ENCODE assay signal across 24 mouse cellular contexts in the genomic region with DNA sequence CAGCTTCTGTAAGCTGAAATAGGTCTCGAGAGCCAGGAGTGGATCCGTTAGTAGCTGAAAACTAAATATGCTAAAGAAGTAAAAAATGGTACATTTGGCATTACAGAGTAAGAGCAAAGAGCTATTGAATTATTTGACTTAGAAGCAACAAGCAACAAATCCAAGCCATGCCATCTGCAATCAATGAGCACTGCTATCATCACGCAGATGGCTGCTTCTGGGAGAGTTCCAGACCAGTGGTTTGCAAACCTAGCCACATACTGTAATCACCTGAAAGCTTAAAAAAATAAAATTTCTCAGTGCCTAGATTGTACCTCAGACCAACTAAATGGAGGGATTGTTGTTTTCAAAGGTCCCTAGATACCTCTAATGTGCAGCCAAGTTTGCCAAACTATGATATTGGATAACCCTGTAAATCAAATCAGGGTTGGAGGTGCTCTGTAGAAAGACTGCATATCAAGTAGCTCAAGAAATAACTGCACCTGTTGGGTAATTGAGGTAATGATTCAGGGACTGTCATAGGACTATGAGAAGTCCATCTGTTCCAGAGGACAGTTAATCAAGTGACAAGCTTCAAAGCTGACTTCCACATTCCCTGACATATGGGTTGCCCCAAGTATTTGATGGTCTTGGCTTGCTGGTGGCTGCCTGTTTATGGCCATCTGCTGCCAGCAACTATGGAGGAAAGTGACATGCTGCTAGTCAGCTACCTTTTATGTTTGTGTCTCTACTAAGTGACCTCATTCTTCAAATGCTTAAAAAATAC.
DNase-seq lines count a peak whose midpoint lies in the region; ATAC-seq lines count a peak whose summit lies in the region.
"Had no signal": no experiment of that assay in that cellular context is flagged by ENCODE, and none has a peak within 500 bp of the region (broad histone marks: within the 10 kb centered on the region; RNA-seq: fewer than 3 reads in every experiment).

No protein-coding gene starts in this region.

- no peak overlapping the region for H3K4me3 ChIP-seq in kidney, embryonic 16.5 days (ENCODE audit: low read length)
- no peak overlapping the region for H3K4me3 ChIP-seq in neural tube, embryonic 14.5 days (ENCODE audit: low read depth, low read length)
- no peak overlapping the region for H3K4me3 ChIP-seq in neural tube, embryonic 15.5 days (replicated peaks)
- H3K4me3 ChIP-seq: embryonic facial prominence, embryonic 13.5 days; heart, embryonic 12.5 days; hindbrain, embryonic 13.5 days; limb, embryonic 15.5 days; liver, embryonic 15.5 days; myocyte; stomach, embryonic 15.5 days had no signal

- H3K9me3 ChIP-seq in kidney, embryonic 16.5 days (ENCODE audit: low read length): no peaks in the 10 kb centered on the region
- no peaks in the 10 kb centered on the region for H3K9me3 ChIP-seq in neural tube, embryonic 14.5 days (ENCODE audit: control insufficient read depth, low read length)
- H3K9me3 ChIP-seq in neural tube, embryonic 15.5 days (replicated peaks): no peaks in the 10 kb centered on the region
- H3K9me3 ChIP-seq: embryonic facial prominence, embryonic 13.5 days; heart, embryonic 12.5 days; hindbrain, embryonic 13.5 days; limb, embryonic 15.5 days; liver, embryonic 15.5 days; stomach, embryonic 15.5 days had no signal

- peaks cover 5% of the 10 kb centered on the region; the same call in 1 of the 2 replicates for H3K4me1 ChIP-seq in kidney, embryonic 16.5 days (ENCODE audit: insufficient read depth, low read length)
- no peaks in the 10 kb centered on the region for H3K4me1 ChIP-seq in neural tube, embryonic 14.5 days (ENCODE audit: control insufficient read depth, insufficient read depth, low read length)
- H3K4me1 ChIP-seq in neural tube, embryonic 15.5 days: no peaks in the 10 kb centered on the region
- H3K4me1 ChIP-seq: heart, embryonic 12.5 days; hindbrain, embryonic 13.5 days; limb, embryonic 15.5 days; liver, embryonic 15.5 days; stomach, embryonic 15.5 days had no signal

- H3K36me3 ChIP-seq in kidney, embryonic 16.5 days (ENCODE audit: insufficient read depth, low read length): no peaks in the 10 kb centered on the region
- H3K36me3 ChIP-seq in neural tube, embryonic 14.5 days (ENCODE audit: control insufficient read depth, insufficient read depth, low read length): no peaks in the 10 kb centered on the region
- H3K36me3 ChIP-seq in neural tube, embryonic 15.5 days: no peaks in the 10 kb centered on the region
- H3K36me3 ChIP-seq: embryonic facial prominence, embryonic 13.5 days; heart, embryonic 12.5 days; hindbrain, embryonic 13.5 days; limb, embryonic 15.5 days; liver, embryonic 15.5 days; stomach, embryonic 15.5 days had no signal

- 54% methylated on average over 3 of the region's 3 CpGs for WGBS in kidney, embryonic 16.5 days
- 79% methylated on average over 3 of the region's 3 CpGs for WGBS in neural tube, embryonic 14.5 days
- WGBS in neural tube, embryonic 15.5 days: 69% methylated on average over 3 of the region's 3 CpGs

- peak; percentile 59; the same call in 1 of the 2 replicates for ATAC-seq in kidney, embryonic 16.5 days (ENCODE audit: low FRiP score, low TSS enrichment)
- ATAC-seq in neural tube, embryonic 14.5 days (ENCODE audit: low read depth): peak; percentile 51; the same call in 1 of the 2 replicates
- peak; percentile 31; the same call in 1 of the 2 replicates for ATAC-seq in neural tube, embryonic 15.5 days (ENCODE audit: low FRiP score)
- no peak for ATAC-seq in erythroblast, adult 5-6 weeks (replicated peaks; ENCODE audit: low FRiP score, poor library complexity, severe bottlenecking)
- ATAC-seq: intestine, embryonic 16.5 days; lung, postnatal 0 days had no signal

- no peak overlapping the region for H3K4me2 ChIP-seq in kidney, embryonic 16.5 days (replicated peaks; ENCODE audit: low read depth, low read length)
- no peak overlapping the region for H3K4me2 ChIP-seq in neural tube, embryonic 14.5 days (ENCODE audit: low read depth, low read length)
- no peak overlapping the region for H3K4me2 ChIP-seq in neural tube, embryonic 15.5 days
- H3K4me2 ChIP-seq: embryonic facial prominence, embryonic 13.5 days; heart, embryonic 12.5 days; hindbrain, embryonic 13.5 days; limb, embryonic 15.5 days; liver, embryonic 15.5 days; stomach, embryonic 15.5 days had no signal

- DNase-seq in embryo, embryonic 10.5 days (ENCODE audit: low spot score): peak; percentile 4
- no peak for DNase-seq in embryo, embryonic 9.5 days (ENCODE audit: extremely low spot score)
- no peak for DNase-seq in kidney, postnatal 36 days
- no peak for DNase-seq in neural tube, embryonic 10.5 days (ENCODE audit: extremely low spot score, low spot score)
- DNase-seq: adrenal gland, postnatal 36 days; heart, postnatal 14 days; kidney, postnatal 4 days; midbrain, embryonic 14.5 days; right cerebral cortex, postnatal 25 days; thymus, adult 18-20 months; thymus, postnatal 4 days had no signal

- no peak overlapping the region for H3K9ac ChIP-seq in kidney, embryonic 16.5 days (replicated peaks; ENCODE audit: low read length)
- H3K9ac ChIP-seq in neural tube, embryonic 14.5 days (replicated peaks; ENCODE audit: low read depth, low read length): no peak overlapping the region
- no peak overlapping the region for H3K9ac ChIP-seq in neural tube, embryonic 15.5 days (replicated peaks)
- H3K9ac ChIP-seq: embryonic facial prominence, embryonic 13.5 days; heart, embryonic 12.5 days; hindbrain, embryonic 13.5 days; limb, embryonic 15.5 days; liver, embryonic 15.5 days; stomach, embryonic 15.5 days had no signal

- no peaks in the 10 kb centered on the region for H3K27me3 ChIP-seq in kidney, embryonic 16.5 days (ENCODE audit: insufficient read depth, low read length)
- no peaks in the 10 kb centered on the region for H3K27me3 ChIP-seq in neural tube, embryonic 14.5 days (ENCODE audit: control insufficient read depth, insufficient read depth, low read length)
- no peaks in the 10 kb centered on the region for H3K27me3 ChIP-seq in neural tube, embryonic 15.5 days (replicated peaks)
- H3K27me3 ChIP-seq: embryonic facial prominence, embryonic 13.5 days; heart, embryonic 12.5 days; hindbrain, embryonic 13.5 days; limb, embryonic 15.5 days; liver, embryonic 15.5 days; stomach, embryonic 15.5 days had no signal

- no peak overlapping the region for H3K27ac ChIP-seq in kidney, embryonic 16.5 days (ENCODE audit: low read length)
- no peak overlapping the region for H3K27ac ChIP-seq in neural tube, embryonic 14.5 days (ENCODE audit: low read depth, low read length)
- H3K27ac ChIP-seq in neural tube, embryonic 15.5 days (replicated peaks): no peak overlapping the region
- H3K27ac ChIP-seq: embryonic facial prominence, embryonic 13.5 days; hindbrain, embryonic 13.5 days; limb, embryonic 15.5 days; liver, embryonic 15.5 days; stomach, embryonic 15.5 days had no signal
